Mouse (Mus musculus) gastrocnemius, adult 18-20 months (tissue): ENCODE data around the gene Akp3. TPM values are rescaled to one million over a fixed set of nuclear protein-coding genes. Genes with fewer than 3 reads are reported as not detected.

ENCODE experiments used
- DNase-seq: peaks from one replicate; pipeline ENCODE4 v3.0.0; 2021; ENCODE audit warnings: low spot score
- long read RNA-seq, 2 experiments: library from polyadenylated mRNA; stranded (forward); transcript quantifications; one replicate each; pipeline ENCODE4 v2.0.0; 2021
- total RNA-seq, 2 experiments: library from RNA; stranded (reverse); gene quantifications; 2 replicates each; pipeline ENCODE4 v1.2.3; 2021

The Akp3 gene
- total RNA-seq: not detected
- long read RNA-seq, experiment 1: 0 reads
- long read RNA-seq, experiment 2: 0 reads

- no peak for DNase-seq
Measured at GRCm38 (mm10) chr1:87124673-87125072, at the start of gene Akp3. Gene Akp3 (plus strand): TSS chr1:87124973.

- no peak for DNase-seq
Measured at GRCm38 (mm10) chr1:87086196-87086595, 38.6 kb upstream of the Akp3 start.

GRCm38 (mm10) chr1:87086964-87087363, 37.8 kb upstream of the Akp3 start:
- no peak for DNase-seq

- DNase-seq: no peak
Measured at GRCm38 (mm10) chr1:87089251-87089650, 35.5 kb upstream of the Akp3 start.

GRCm38 (mm10) chr1:87089828-87090227, 34.9 kb upstream of the Akp3 start, which contains the start of gene Alppl2:
Gene Alppl2 (minus strand): TSS chr1:87089928.
- no peak for DNase-seq

- no peak for DNase-seq
Measured at GRCm38 (mm10) chr1:87095642-87096041, 29.1 kb upstream of the Akp3 start.

GRCm38 (mm10) chr1:87098358-87098975, 26.3 kb upstream of the Akp3 start:
- DNase-seq: peak; percentile 37

- no peak for DNase-seq
Measured at GRCm38 (mm10) chr1:87101411-87101810, 23.4 kb upstream of the Akp3 start, which contains the start of gene Alpi. Gene Alpi (minus strand): TSS chr1:87101606.

GRCm38 (mm10) chr1:87102114-87102513, 22.7 kb upstream of the Akp3 start:
- DNase-seq: no peak

- DNase-seq: no peak
Measured at GRCm38 (mm10) chr1:87103936-87104335, 20.8 kb upstream of the Akp3 start.

- no peak for DNase-seq
Measured at GRCm38 (mm10) chr1:87106536-87106935, 18.2 kb upstream of the Akp3 start.

GRCm38 (mm10) chr1:87108564-87108963, 16.2 kb upstream of the Akp3 start:
- DNase-seq: no peak

GRCm38 (mm10) chr1:87111719-87112354, 12.9 kb upstream of the Akp3 start:
- DNase-seq: peak; percentile 37

GRCm38 (mm10) chr1:87114784-87115183, 10.0 kb upstream of the Akp3 start:
- no peak for DNase-seq

- DNase-seq: no peak
Measured at GRCm38 (mm10) chr1:87127206-87128030, 2.6 kb downstream of the Akp3 start.

- DNase-seq: no peak
Measured at GRCm38 (mm10) chr1:87131803-87132202, 7.0 kb downstream of the Akp3 start.

GRCm38 (mm10) chr1:87141550-87141949, 16.8 kb downstream of the Akp3 start:
- no peak for DNase-seq

- peak; percentile 9 for DNase-seq
Measured at GRCm38 (mm10) chr1:87142456-87142855, 17.7 kb downstream of the Akp3 start.

- no peak for DNase-seq
Measured at GRCm38 (mm10) chr1:87143141-87143540, 18.4 kb downstream of the Akp3 start.

- DNase-seq: no peak
Measured at GRCm38 (mm10) chr1:87149422-87149821, 24.6 kb downstream of the Akp3 start.

- DNase-seq: peak; percentile 48
Measured at GRCm38 (mm10) chr1:87151286-87151685, 26.5 kb downstream of the Akp3 start.
